Mouse (Mus musculus) hindbrain, embryonic 10.5 days (tissue): ENCODE measurements around the gene Rad21l. TPM values are rescaled to one million over a fixed set of nuclear protein-coding genes. Genes with fewer than 3 reads are reported as not detected.
A peak's percentile ranks its signal among the peaks of the same experiment; 100 is the strongest.

Source experiments
- DNase-seq: peaks from one replicate; pipeline ENCODE4 v3.0.0-alpha.2; 2017; ENCODE audit warnings: low spot score
- H3K27ac ChIP-seq: fragments of 300-500 bp; sonication (generic); 2 replicates; pipeline ENCODE4 v1.5.1; 2016; ENCODE audit warnings: mild to moderate bottlenecking, moderate library complexity
- H3K27me3 ChIP-seq: fragments of 300-500 bp; sonication (generic); 2 replicates; pipeline ENCODE4 v1.6.1; 2016; ENCODE audit warnings: mild to moderate bottlenecking; ENCODE audit not compliant: poor library complexity, insufficient read depth, severe bottlenecking
- H3K36me3 ChIP-seq: fragments of 300-500 bp; sonication (generic); 2 replicates; pipeline ENCODE4 v1.6.1; 2016; ENCODE audit warnings: mild to moderate bottlenecking, moderate library complexity
- H3K4me1 ChIP-seq: fragments of 300-500 bp; sonication (generic); replicated peaks from 2 replicates; pipeline ENCODE4 v1.6.1; 2016; ENCODE audit warnings: mild to moderate bottlenecking
- H3K4me3 ChIP-seq: fragments of 300-500 bp; sonication (generic); 2 replicates; pipeline ENCODE4 v1.5.1; 2016; ENCODE audit warnings: mild to moderate bottlenecking, moderate library complexity
- H3K9me3 ChIP-seq: fragments of 300-500 bp; sonication (generic); 2 replicates; pipeline ENCODE4 v1.6.1; 2016; ENCODE audit warnings: mild to moderate bottlenecking, moderate library complexity
- WGBS: fragments of 180-500 bp; shearing (Covaris S2); methylation state at CpG from one replicate; pipeline ENCODE4 v1.1.7; 2016; 5-methylcytosine and 5-hydroxymethylcytosine counted together
- polyA plus RNA-seq: library from polyadenylated mRNA; unstranded; fragments of >200 nt; fragmentation: Nextera tagmentation; extraction: Ambion mirVana; gene quantifications from 2 replicates; pipeline ENCODE4 v1.2.1, GENCODE M21; 2016

Rad21l gene
- not detected in 2 replicates for polyA plus RNA-seq

GRCm38 (mm10) chr2:151668433-151668832 lies at the start of gene Rad21l:
TSS of gene Rad21l (minus strand) at chr2:151668533.
- no peak for DNase-seq
- Histone ChIP-seq H3K27me3 (peaks cover 23% of the 10 kb centered on the region), H3K36me3 (no peaks in the 10 kb centered on the region), H3K4me3 (no peak within 1 kb of the TSS), H3K27ac (no peak within 1 kb of the TSS), H3K4me1 (peaks cover 8% of the 10 kb centered on the region), H3K9me3 (no peaks in the 10 kb centered on the region)
- WGBS, result 79% methylated on average over 3 of the region's 3 CpGs

- H3K9me3 ChIP-seq, result no peaks in the 10 kb centered on the region
- peaks cover 72% of the 10 kb centered on the region for H3K36me3 ChIP-seq
- H3K4me3 ChIP-seq, result no peak overlapping the region
- no peaks in the 10 kb centered on the region for H3K27me3 ChIP-seq
- 94% methylated on average over 2 of the region's 2 CpGs for WGBS
- DNase-seq, result no peak
- no peak overlapping the region for H3K27ac ChIP-seq
- no peaks in the 10 kb centered on the region for H3K4me1 ChIP-seq
These were observed 48.2 kb upstream of the Rad21l start for GRCm38 (mm10) chr2:151716318-151717055.

GRCm38 (mm10) chr2:151715526-151715925 lies 47.2 kb upstream of the Rad21l start:
- Histone ChIP-seq H3K27ac (no peak overlapping the region), H3K36me3 (peaks cover 63% of the 10 kb centered on the region)
- 94% methylated on average over 4 of the region's 4 CpGs for WGBS

GRCm38 (mm10) chr2:151712647-151713046 lies 44.3 kb upstream of the Rad21l start:
- WGBS, result 37% methylated on average over 3 of the region's 3 CpGs
- Histone ChIP-seq H3K4me3 (no peak overlapping the region), H3K27me3 (no peaks in the 10 kb centered on the region), H3K36me3 (peaks cover 34% of the 10 kb centered on the region), H3K9me3 (no peaks in the 10 kb centered on the region), H3K4me1 (no peaks in the 10 kb centered on the region), H3K27ac (no peak overlapping the region)
- DNase-seq, result peak; percentile 42

More at GRCm38 (mm10) chr2:151715526-151715925, 47.2 kb upstream of the Rad21l start:
- Histone ChIP-seq H3K27me3 (no peaks in the 10 kb centered on the region), H3K4me3 (no peak overlapping the region), H3K4me1 (no peaks in the 10 kb centered on the region), H3K9me3 (no peaks in the 10 kb centered on the region)
- DNase-seq, result no peak

GRCm38 (mm10) chr2:151702851-151703190 lies 34.5 kb upstream of the Rad21l start:
- H3K4me1 ChIP-seq, result peaks cover 25% of the 10 kb centered on the region
- WGBS, result 2% methylated on average over 17 of the region's 17 CpGs
- peak overlapping the region; percentile 88 for H3K27ac ChIP-seq
- H3K36me3 ChIP-seq, result peaks cover 9% of the 10 kb centered on the region; the same call in 1 of the 2 replicates
- peak overlapping the region; percentile 76 for H3K4me3 ChIP-seq
- peaks cover 68% of the 10 kb centered on the region for H3K27me3 ChIP-seq
- H3K9me3 ChIP-seq, result no peaks in the 10 kb centered on the region
- DNase-seq, result peak; percentile 51

- H3K27ac ChIP-seq, result peak overlapping the region; percentile 88
- peaks cover 9% of the 10 kb centered on the region; the same call in 1 of the 2 replicates for H3K36me3 ChIP-seq
- WGBS, result under 1% methylated on average over 96 of the region's 97 CpGs
- peak overlapping the region; percentile 76 for H3K4me3 ChIP-seq
- peak; percentile 66 for DNase-seq
- H3K27me3 ChIP-seq, result peaks cover 68% of the 10 kb centered on the region
- peaks cover 25% of the 10 kb centered on the region for H3K4me1 ChIP-seq
- H3K9me3 ChIP-seq, result no peaks in the 10 kb centered on the region
These were observed 34.0 kb upstream of the Rad21l start for GRCm38 (mm10) chr2:151702146-151702850.

- Histone ChIP-seq H3K4me3 (peak within 1 kb of the TSS; percentile 76), H3K36me3 (peaks cover 4% of the 10 kb centered on the region; the same call in 1 of the 2 replicates), H3K27me3 (peaks cover 65% of the 10 kb centered on the region), H3K27ac (peak within 1 kb of the TSS; percentile 88), H3K9me3 (no peaks in the 10 kb centered on the region), H3K4me1 (peaks cover 25% of the 10 kb centered on the region)
- WGBS, result 2% methylated on average over 25 of the region's 25 CpGs
- DNase-seq, result peak; percentile 8
These were observed 33.2 kb upstream of the Rad21l start, which contains the start of gene Tmem74b for GRCm38 (mm10) chr2:151701231-151702145. TSS of gene Tmem74b (plus strand) at chr2:151702008.

- H3K36me3 ChIP-seq, result no peaks in the 10 kb centered on the region
- DNase-seq, result no peak
- H3K4me3 ChIP-seq, result no peak overlapping the region
- no peak overlapping the region for H3K27ac ChIP-seq
- no peaks in the 10 kb centered on the region for H3K4me1 ChIP-seq
- no peaks in the 10 kb centered on the region for H3K9me3 ChIP-seq
- no peaks in the 10 kb centered on the region for H3K27me3 ChIP-seq
- 94% methylated on average over 4 of the region's 4 CpGs for WGBS
These were observed 14.6 kb upstream of the Rad21l start for GRCm38 (mm10) chr2:151682976-151683375.

- Histone ChIP-seq H3K4me3 (no peak overlapping the region), H3K27ac (no peak overlapping the region), H3K9me3 (no peaks in the 10 kb centered on the region), H3K36me3 (no peaks in the 10 kb centered on the region), H3K4me1 (no peaks in the 10 kb centered on the region), H3K27me3 (no peaks in the 10 kb centered on the region)
- DNase-seq, result peak; percentile 22
- WGBS, result 59% methylated on average over 3 of the region's 3 CpGs
These were observed 14.0 kb upstream of the Rad21l start for GRCm38 (mm10) chr2:151682357-151682756.

- H3K4me3 ChIP-seq, result no peak overlapping the region
- no peaks in the 10 kb centered on the region for H3K4me1 ChIP-seq
- no peaks in the 10 kb centered on the region for H3K9me3 ChIP-seq
- 0 out of 2 replicates have a peak, but pooled peaks cover 3% of the 10 kb centered on the region for H3K27me3 ChIP-seq
- no peak for DNase-seq
- 61% methylated on average over 2 of the region's 2 CpGs for WGBS
- no peak overlapping the region for H3K27ac ChIP-seq
- H3K36me3 ChIP-seq, result no peaks in the 10 kb centered on the region
These were observed 7.9 kb upstream of the Rad21l start for GRCm38 (mm10) chr2:151676234-151676633.

- Histone ChIP-seq H3K4me3 (no peak overlapping the region), H3K27ac (no peak overlapping the region), H3K27me3 (peaks cover 23% of the 10 kb centered on the region), H3K9me3 (no peaks in the 10 kb centered on the region), H3K36me3 (no peaks in the 10 kb centered on the region), H3K4me1 (peaks cover 8% of the 10 kb centered on the region)
- 66% methylated on average over 1 of the region's 1 CpGs for WGBS
- no peak for DNase-seq
These were observed 2.6 kb upstream of the Rad21l start for GRCm38 (mm10) chr2:151670968-151671329.
